Mouse (Mus musculus) ovary, postnatal 14 days (tissue): ENCODE results near the gene Srf.

Experiments used
- DNase-seq: peaks from one replicate; pipeline ENCODE4 v3.0.0; 2022; ENCODE audit warnings: low spot score

Srf gene

DNA sequence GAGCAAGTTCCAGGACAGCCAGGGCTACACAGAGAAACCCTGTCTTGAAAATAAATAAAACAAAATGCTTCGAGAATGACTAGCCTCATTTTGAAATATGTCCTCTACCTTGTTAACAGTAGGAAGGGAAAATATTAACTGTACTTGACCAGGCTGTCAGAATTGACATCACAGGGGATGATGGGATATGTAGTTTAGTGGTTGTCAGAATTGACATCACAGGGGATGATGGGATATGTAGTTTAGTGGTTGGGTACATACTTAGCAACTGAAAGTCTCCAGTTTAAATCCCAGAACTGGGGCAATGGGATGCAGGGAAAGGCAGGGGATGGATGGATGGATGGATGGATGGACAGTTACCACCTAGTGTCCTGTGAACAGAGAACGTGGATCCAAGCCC is 42.6 kb downstream of the Srf start:
- no peak for DNase-seq

- no peak for DNase-seq
These were observed 44.8 kb downstream of the Srf start for GRCm38 (mm10) chr17:46511059-46511710.

DNA sequence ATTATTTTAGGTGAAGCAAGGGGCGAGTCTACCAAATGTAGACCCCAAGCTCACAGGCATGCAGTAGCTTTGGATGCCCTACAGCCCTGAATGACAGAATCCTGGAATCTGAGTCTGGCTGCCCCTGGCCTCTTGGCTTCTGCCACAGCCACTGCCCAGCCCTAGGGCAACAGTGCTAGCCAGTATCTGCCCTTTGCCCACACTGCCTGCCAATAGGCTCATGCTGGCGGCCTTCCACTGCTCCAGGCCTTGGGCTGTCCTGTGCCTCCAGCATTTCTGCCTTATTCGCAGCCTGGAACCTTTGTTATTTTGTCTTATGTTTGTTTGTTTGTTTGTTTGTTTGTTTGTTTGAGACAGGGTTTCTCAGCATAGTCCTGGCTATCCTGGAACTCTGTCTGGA is 50.4 kb downstream of the Srf start:
- no peak for DNase-seq

DNA sequence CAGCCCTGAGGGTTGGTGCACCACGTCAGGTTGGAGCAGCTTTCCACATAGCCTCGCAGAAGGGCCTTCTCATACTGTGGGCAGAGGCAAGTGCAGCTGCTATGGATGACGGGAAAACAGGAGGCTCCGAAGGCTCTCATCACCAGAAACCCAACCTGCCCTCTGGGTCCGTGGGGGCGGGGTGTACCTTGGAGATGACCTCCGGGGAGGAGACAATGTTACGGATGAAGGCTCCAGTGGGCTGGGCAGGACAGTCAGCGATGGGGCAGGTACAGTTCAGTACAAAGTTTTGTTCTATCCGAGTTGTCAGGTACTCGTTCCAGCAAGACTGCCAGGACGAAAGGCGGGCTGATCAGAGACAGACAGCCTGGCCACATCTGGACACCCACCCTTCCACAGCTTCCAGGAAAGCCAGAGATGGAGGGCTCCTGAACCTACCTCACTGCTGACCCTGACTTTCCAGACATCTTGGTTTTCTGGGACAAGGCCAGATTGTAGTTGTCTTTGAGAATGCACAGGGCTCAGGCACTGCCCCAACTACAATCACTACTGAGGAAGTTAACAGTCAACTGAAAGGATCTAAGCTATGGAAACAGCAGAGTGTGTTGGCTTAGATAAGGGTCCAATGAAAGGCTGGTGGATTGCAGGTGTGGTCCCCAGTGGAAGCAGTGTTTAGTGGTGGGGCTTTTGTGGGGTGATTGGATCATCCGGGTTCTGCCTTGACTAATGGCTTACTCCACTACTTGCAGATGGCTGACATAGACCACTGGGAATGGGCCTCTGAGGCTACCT is 51.9 kb downstream of the Srf start:
- no peak for DNase-seq

GRCm38 (mm10) chr17:46502775-46503174 is 53.2 kb downstream of the Srf start:
- no peak for DNase-seq
